Comparison of ENCODE assay signal across 9 mouse cellular contexts in genomic region chr3:127763076-127763612, GRCm38 (mm10). TPM values are rescaled to one million over a fixed set of nuclear protein-coding genes. Genes with fewer than 3 reads are reported as not detected.
DNase-seq lines count a peak whose midpoint lies in the region; ATAC-seq and TF ChIP-seq lines count a peak whose summit lies in the region.
"Had no signal": no experiment of that assay in that cellular context is flagged by ENCODE, and none has a peak within 500 bp of the region (broad histone marks: within the 10 kb centered on the region; RNA-seq: fewer than 3 reads in every experiment).

No protein-coding gene starts in this region.

- no peak for TF ChIP-seq POLR2A in kidney, adult 2 months (IDR thresholded peaks at IDR 0.05; ENCODE audit: low read depth, low read length)

- peak; percentile 60 for TF ChIP-seq CTCF in kidney, adult 2 months (conservative IDR thresholded peaks at IDR 0.05; ENCODE audit: insufficient read depth, insufficient read length, low read depth, low read length)

- H3K4me2 ChIP-seq in midbrain, embryonic 11.5 days, result no peak overlapping the region
- no peak overlapping the region for H3K4me2 ChIP-seq in midbrain, embryonic 15.5 days
- H3K4me2 ChIP-seq: embryonic facial prominence, embryonic 15.5 days had no signal

- H3K9me3 ChIP-seq in midbrain, embryonic 11.5 days (ENCODE audit: control insufficient read depth, low read length), result no peaks in the 10 kb centered on the region
- H3K9me3 ChIP-seq in midbrain, embryonic 15.5 days, result no peaks in the 10 kb centered on the region
- H3K9me3 ChIP-seq: embryonic facial prominence, embryonic 15.5 days had no signal

- H3K27ac ChIP-seq in midbrain, embryonic 11.5 days (ENCODE audit: low read depth, low read length), result no peak overlapping the region
- H3K27ac ChIP-seq in midbrain, embryonic 15.5 days, result no peak overlapping the region
- no peak overlapping the region for H3K27ac ChIP-seq in kidney, adult 2 months (ENCODE audit: insufficient read depth, low read depth, low read length)
- H3K27ac ChIP-seq: embryonic facial prominence, embryonic 15.5 days had no signal

- WGBS in midbrain, embryonic 11.5 days, result 24% methylated on average over 7 of the region's 7 CpGs
- 26% methylated on average over 7 of the region's 7 CpGs for WGBS in midbrain, embryonic 15.5 days
- WGBS in kidney, adult 2 months, result 16% methylated on average over 7 of the region's 7 CpGs

- H3K27me3 ChIP-seq in midbrain, embryonic 11.5 days (ENCODE audit: control insufficient read depth, insufficient read depth, low read length), result peaks cover 53% of the 10 kb centered on the region
- H3K27me3 ChIP-seq in midbrain, embryonic 15.5 days (replicated peaks), result peaks cover 39% of the 10 kb centered on the region
- no peaks in the 10 kb centered on the region for H3K27me3 ChIP-seq in kidney, adult 2 months (replicated peaks; ENCODE audit: control insufficient read depth, insufficient read depth, low read length)

- H3K4me3 ChIP-seq in midbrain, embryonic 11.5 days (ENCODE audit: low read depth, low read length), result no peak overlapping the region
- H3K4me3 ChIP-seq in midbrain, embryonic 15.5 days, result no peak overlapping the region
- H3K4me3 ChIP-seq in kidney, adult 2 months (ENCODE audit: insufficient read depth, low read depth, low read length), result no peak overlapping the region
- H3K4me3 ChIP-seq: embryonic facial prominence, embryonic 15.5 days had no signal

- H3K36me3 ChIP-seq in midbrain, embryonic 11.5 days (ENCODE audit: control insufficient read depth, insufficient read depth, low read length), result no peaks in the 10 kb centered on the region
- H3K36me3 ChIP-seq in midbrain, embryonic 15.5 days (replicated peaks), result no peaks in the 10 kb centered on the region
- no peaks in the 10 kb centered on the region for H3K36me3 ChIP-seq in kidney, adult 2 months (ENCODE audit: control insufficient read depth, insufficient read depth, low read length)
- H3K36me3 ChIP-seq: embryonic facial prominence, embryonic 15.5 days had no signal

- H3K4me1 ChIP-seq in midbrain, embryonic 11.5 days (ENCODE audit: control insufficient read depth, insufficient read depth, low read length), result peaks cover 4% of the 10 kb centered on the region; the same call in 1 of the 2 replicates
- 0 out of 2 replicates have a peak, but pooled peaks cover 5% of the 10 kb centered on the region for H3K4me1 ChIP-seq in midbrain, embryonic 15.5 days
- H3K4me1 ChIP-seq in kidney, adult 2 months (ENCODE audit: control insufficient read depth, insufficient read depth, low read length), result no peaks in the 10 kb centered on the region
- H3K4me1 ChIP-seq: embryonic facial prominence, embryonic 15.5 days had no signal

- H3K9ac ChIP-seq in midbrain, embryonic 11.5 days (ENCODE audit: low read length), result no peak overlapping the region
- H3K9ac ChIP-seq in midbrain, embryonic 15.5 days, result no peak overlapping the region
- H3K9ac ChIP-seq: embryonic facial prominence, embryonic 15.5 days had no signal

- ATAC-seq in midbrain, embryonic 11.5 days (ENCODE audit: low FRiP score), result no peak
- no peak for ATAC-seq in midbrain, embryonic 15.5 days (replicated peaks)
- peak; percentile 85; the same call in 1 of the 2 replicates for ATAC-seq in frontal cortex, adult (ENCODE audit: low TSS enrichment)
- peak; percentile 96 for ATAC-seq in neutrophil, adult 5-6 weeks (ENCODE audit: extremely low read depth, insufficient number of reproducible peaks, low FRiP score, poor library complexity, severe bottlenecking)

- DNase-seq in midbrain, embryonic 11.5 days (ENCODE audit: low spot score, missing footprints), result peak; percentile 89
- peak; percentile 58 for DNase-seq in cerebellum, adult 18-20 months
- DNase-seq in kidney, adult 2 months, result peak; percentile 76
- DNase-seq in liver, result peak; percentile 87
- DNase-seq in testis, postnatal 14 days (ENCODE audit: low spot score), result peak; percentile 47

RNA-seq across cellular contexts. Expression of gene Alpk1, which starts 17.2 kb away (rescaled TPM):
- 0.70 and 0.72 TPM in 2 replicates for polyA plus RNA-seq in midbrain, embryonic 11.5 days (2014; fragmentation: Nextera tagmentation; extraction: Ambion mirVana)
- polyA plus RNA-seq in midbrain, embryonic 15.5 days (2015; fragmentation: Nextera tagmentation; extraction: Ambion mirVana), result 0.37 and 0.45 TPM in 2 replicates
- polyA plus RNA-seq in kidney, adult 2 months (2012; rRNA removed), result 1.4 and 2.1 TPM in 2 replicates
- 2.9 and 4.9 TPM in 2 replicates for total RNA-seq in neutrophil, adult 5-6 weeks (2017)

RNA-seq across cellular contexts. Expression of gene Tifa, which starts 26.5 kb away (rescaled TPM):
- 3.7 and 4.3 TPM in 2 replicates for polyA plus RNA-seq in midbrain, embryonic 11.5 days (2014; fragmentation: Nextera tagmentation; extraction: Ambion mirVana)
- polyA plus RNA-seq in midbrain, embryonic 15.5 days (2015; fragmentation: Nextera tagmentation; extraction: Ambion mirVana), result 3.3 and 3.7 TPM in 2 replicates
- 2.9 and 4.1 TPM in 2 replicates for polyA plus RNA-seq in kidney, adult 2 months (2012; rRNA removed)
- total RNA-seq in neutrophil, adult 5-6 weeks (2017), result 32.7 and 33.5 TPM in 2 replicates

Comparison
In these comparisons a context has a peak if more than half of its experiments do, and no peak if none do; other contexts are left out.
1. ATAC-seq: peak in frontal cortex, adult (single experiment) and neutrophil, adult 5-6 weeks (single experiment); none in midbrain, embryonic 11.5 days (single experiment) and midbrain, embryonic 15.5 days (single experiment).
2. Peak in every context shown above with its lines, with median percentiles within 50 percentile points of each other: DNase-seq.